Mouse (Mus musculus): Measurements from ENCODE around the gene Pip4k2c.

The Pip4k2c gene

GRCm38 (mm10) chr10:127188465-127189115 lies 22.8 kb downstream of the Pip4k2c start:
- peak; percentile 63 for DNase-seq (ENCODE audit: low spot score)

DNA sequence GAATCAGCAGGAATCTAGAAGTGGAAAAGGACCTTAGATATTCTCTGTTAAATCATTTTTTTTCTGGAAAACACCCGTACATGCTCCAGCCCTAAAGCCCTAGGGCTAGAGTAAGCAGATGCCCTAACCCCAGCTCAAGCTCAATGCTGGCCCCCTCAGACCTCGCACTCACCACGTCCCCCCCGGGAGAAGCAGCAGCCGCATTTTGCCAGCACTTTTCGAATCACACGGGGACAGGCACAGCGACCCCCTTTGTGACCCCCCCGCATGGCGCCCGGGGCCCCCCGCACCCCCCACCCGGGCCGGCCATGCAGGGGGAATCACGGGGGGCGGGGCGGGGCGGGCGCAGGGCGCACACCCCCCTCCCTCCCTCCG lies 23.3 kb downstream of the Pip4k2c start:
- DNase-seq (ENCODE audit: low spot score), result no peak

DNA sequence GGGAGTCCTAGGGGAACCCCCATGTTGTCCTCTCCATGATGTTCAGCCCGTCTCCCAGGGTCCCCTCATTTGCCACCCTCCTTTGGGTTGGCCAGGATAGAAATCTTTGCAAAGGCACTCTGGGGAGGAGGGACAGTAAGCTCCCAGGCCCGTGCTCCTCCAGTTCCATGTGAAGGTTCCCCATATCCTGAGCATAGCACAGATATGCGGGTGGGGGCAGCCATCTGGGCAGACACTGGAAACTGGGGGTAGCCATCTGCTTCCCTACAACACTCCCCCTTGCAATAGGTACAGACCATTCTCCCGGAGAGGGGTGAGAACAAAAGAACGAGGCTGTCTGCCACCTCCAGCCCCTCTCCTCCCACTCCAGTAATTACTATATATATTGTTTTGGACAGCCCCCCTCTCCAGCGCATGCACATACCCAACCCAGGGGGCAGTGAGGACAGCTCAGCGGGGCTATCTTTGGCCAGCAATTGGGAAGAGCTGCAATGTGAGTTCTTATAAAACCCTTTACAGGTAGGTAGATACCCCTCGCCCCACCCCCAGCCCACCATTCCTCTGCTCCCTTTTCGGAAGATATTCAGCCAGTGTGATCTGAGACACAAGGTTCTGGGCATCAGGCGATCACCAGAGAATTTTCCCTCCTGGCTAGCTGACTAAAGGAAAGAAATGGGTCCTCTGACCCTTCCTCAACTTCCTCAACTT lies 23.9 kb downstream of the Pip4k2c start:
- DNase-seq (ENCODE audit: low spot score), result no peak

DNA sequence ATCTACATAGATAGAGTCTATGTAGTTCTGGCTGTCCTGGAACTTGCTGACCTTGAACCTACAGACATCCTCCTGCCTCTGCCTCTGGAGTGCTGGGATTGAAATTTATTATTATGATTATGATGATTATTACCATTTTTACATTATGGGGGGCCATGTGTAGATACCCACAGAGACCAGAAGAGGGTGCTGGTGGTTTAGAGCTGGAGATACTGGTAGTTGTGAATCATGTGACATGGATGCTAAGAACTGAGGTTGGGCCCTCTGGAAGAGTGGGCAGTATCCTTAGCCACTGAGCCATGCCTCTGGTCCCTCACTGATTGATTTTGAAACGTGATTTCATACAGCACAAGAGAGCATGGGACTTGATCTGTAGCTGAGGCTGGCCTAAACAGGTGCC lies 24.9 kb downstream of the Pip4k2c start:
- no peak for DNase-seq (ENCODE audit: low spot score)

- DNase-seq (ENCODE audit: low spot score), result no peak
Measured at GRCm38 (mm10) chr10:127185506-127185905, 25.9 kb downstream of the Pip4k2c start.

- no peak for DNase-seq (ENCODE audit: low spot score)
Measured at GRCm38 (mm10) chr10:127185101-127185500, 26.3 kb downstream of the Pip4k2c start.

DNA sequence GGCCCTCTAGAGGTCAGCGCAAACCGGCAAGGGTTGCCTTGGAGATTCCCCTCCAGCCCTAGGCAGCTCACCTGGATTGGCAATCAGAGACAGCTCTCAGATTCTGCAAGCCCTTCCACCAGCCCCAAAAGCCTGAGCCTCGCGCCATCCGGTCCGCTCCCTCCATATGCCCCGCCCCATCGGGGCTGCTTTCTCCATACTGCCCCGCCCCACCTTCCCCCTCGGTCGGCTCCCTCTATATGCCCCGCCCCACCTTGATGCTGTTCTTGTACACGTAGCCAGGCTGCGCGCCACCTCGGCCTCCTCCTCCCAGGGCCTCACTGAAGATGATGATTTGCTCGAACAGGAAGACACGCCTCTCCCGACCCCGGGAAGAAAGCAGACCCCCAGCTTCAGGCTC lies 27.6 kb downstream of the Pip4k2c start:
- no peak for DNase-seq (ENCODE audit: low spot score)

DNA sequence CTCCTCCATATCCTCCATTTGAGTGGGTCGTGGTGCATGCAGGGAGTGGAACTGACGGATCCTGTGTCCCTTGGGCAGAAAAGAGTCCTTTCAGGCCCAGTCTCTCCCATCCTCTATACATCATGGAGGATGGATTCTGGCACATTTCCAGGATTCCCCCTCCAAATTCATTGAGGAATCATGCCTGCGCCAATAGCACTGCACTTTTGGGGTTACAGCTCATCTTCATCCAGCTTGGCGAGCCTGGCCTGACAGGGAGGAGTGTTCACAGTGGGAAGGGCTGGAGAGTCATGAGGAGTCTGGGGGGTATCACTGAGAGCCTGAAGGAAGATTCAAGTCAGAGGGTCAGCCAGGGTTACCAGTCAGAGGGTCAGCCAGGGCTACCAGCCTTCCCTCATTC lies 28.8 kb downstream of the Pip4k2c start:
- no peak for DNase-seq (ENCODE audit: low spot score)

DNA sequence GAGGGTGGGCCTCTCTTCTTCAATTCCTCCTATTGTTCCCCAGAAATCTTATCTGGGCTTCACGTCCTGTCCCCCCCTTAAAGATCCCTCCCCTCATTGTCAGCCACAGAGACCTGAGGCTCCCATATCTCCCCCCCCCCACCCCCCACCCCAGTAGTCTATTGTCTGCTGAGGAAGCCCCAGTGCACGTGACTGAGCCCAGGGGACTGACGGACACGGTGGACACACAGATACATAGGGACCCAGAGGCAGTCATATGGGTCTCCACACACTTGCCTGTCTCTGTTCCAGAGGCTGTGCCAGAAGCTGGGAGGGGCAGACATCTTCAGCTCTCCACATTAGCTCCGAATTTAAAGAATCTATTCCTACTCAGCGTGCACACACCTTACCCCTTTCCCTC lies 29.8 kb downstream of the Pip4k2c start:
- no peak for DNase-seq (ENCODE audit: low spot score)

DNA sequence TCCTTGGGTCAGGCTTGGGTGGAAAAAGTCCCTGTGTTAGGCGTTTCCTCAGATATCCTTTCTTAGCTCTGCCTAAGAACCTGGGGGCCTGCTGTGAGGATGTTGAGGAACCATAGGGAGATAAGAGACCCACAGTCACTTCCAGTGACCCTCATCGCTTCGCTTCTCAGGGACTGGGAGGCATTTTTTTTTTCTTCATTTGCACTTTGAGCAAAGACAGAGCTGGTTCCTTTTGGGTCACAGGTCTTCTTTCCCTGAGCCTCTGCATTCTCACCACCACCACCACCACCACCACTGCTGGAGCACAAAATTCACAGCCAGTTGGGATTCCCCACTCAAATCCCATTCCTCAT lies 30.7 kb downstream of the Pip4k2c start:
- DNase-seq (ENCODE audit: low spot score), result no peak

DNA sequence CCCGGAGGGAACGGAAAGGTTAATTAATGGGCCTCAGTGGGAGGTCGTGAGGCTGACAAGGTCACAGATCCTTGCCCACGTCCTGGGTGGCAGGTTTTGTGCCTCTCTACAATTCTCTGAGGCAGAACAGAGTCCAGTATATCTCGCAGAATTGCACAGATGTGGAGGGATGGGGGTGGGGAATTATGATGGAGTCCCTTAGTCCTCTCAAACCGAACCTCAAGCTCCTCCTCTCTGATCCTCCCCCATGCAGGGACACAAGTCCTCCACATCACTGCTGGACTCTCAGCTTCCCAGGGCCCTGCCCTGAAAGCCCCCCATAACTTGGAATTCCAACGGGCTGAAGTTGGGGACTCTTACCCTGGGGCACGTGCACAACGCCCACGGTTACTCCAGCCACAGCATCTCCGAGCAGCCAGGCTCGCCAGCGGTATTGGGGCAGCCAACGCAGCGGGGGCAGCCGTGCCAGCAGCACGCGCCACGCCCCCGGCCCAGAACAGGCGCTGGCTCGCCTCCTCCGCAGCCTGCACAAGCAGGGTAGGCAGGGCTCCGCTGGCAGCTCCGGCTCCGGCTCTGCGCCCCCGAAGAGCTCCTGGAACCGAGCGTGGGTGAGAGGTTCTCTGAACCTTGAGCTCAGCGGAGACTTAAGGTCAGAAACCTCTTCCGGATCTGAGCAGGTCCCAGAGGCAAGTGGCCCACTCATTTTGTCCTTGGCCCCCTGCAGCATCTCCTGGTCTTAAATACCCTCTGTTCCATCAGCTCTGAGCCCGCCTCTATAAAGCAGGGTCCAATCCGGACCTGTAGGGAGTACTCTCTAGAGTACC lies 31.3 kb downstream of the Pip4k2c start, which contains the start of gene Slc26a10:
Slc26a10 (minus strand) TSS at position 775 of the 824 bp plus-strand sequence.
- no peak for DNase-seq (ENCODE audit: low spot score)

- no peak for DNase-seq (ENCODE audit: low spot score)
Measured at GRCm38 (mm10) chr10:127178286-127179027, 32.9 kb downstream of the Pip4k2c start.

GRCm38 (mm10) chr10:127177719-127178118 lies 33.7 kb downstream of the Pip4k2c start:
- no peak for DNase-seq (ENCODE audit: low spot score)

- DNase-seq (ENCODE audit: low spot score), result no peak
Measured at GRCm38 (mm10) chr10:127177235-127177634, 34.1 kb downstream of the Pip4k2c start.

- DNase-seq (ENCODE audit: low spot score), result no peak
Measured at GRCm38 (mm10) chr10:127176756-127177155, 34.6 kb downstream of the Pip4k2c start.

DNA sequence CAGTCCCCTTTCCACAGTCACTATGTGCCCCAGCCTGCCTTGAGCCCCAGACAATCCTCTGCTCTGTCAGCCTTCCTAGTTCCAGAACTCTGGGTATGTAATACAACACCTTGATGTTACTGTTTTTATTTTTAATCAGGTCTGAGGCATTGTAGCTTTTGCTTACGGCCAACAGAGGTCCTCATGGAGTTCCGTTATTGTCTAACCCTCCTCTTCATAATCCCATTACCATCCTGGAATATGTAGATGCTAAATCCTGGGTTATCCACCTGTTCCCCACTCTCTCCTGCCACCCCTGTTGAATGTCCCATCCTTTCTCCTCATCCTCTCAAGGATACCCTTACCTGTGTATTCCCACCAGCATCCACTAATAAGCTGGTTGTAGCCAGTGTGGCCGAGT lies 35.2 kb downstream of the Pip4k2c start:
- no peak for DNase-seq (ENCODE audit: low spot score)

GRCm38 (mm10) chr10:127174170-127174569 lies 37.2 kb downstream of the Pip4k2c start:
- DNase-seq (ENCODE audit: low spot score), result no peak

- no peak for DNase-seq (ENCODE audit: low spot score)
Measured at GRCm38 (mm10) chr10:127173148-127174065, 38.0 kb downstream of the Pip4k2c start.

- DNase-seq (ENCODE audit: low spot score), result no peak
Measured at GRCm38 (mm10) chr10:127171631-127172200, 39.7 kb downstream of the Pip4k2c start.

- peak; percentile 54 for DNase-seq (ENCODE audit: low spot score)
Measured at GRCm38 (mm10) chr10:127170837-127171272, 40.5 kb downstream of the Pip4k2c start.

GRCm38 (mm10) chr10:127170002-127170401 lies 41.4 kb downstream of the Pip4k2c start:
- DNase-seq (ENCODE audit: low spot score), result no peak
